Mouse (Mus musculus) heart, embryonic 12.5 days (tissue): ENCODE results near the gene Dtx2. TPM values are rescaled to one million over a fixed set of nuclear protein-coding genes. Genes with fewer than 3 reads are reported as not detected.

Experiments used
- ATAC-seq: fragments of 200-750 bp; cut with Nextera tagmentation; 2 replicates; pipeline ENCODE4 v1.8.0; 2017; ENCODE audit warnings: moderate TSS enrichment, moderate library complexity; ENCODE audit not compliant: insufficient number of reproducible peaks, low FRiP score
- H3K27ac ChIP-seq: fragments of 300-500 bp; sonication (generic); 2 replicates; pipeline ENCODE4 v1.5.1; 2016; ENCODE audit warnings: mild to moderate bottlenecking, moderate library complexity; ENCODE audit not compliant: poor library complexity, severe bottlenecking
- H3K27me3 ChIP-seq: fragments of 300-500 bp; sonication (generic); replicated peaks from 2 replicates; pipeline ENCODE4 v1.6.1; 2016; ENCODE audit warnings: mild to moderate bottlenecking, moderate library complexity
- H3K36me3 ChIP-seq: fragments of 300-500 bp; sonication (generic); 2 replicates; pipeline ENCODE4 v1.6.1; 2016; ENCODE audit warnings: mild to moderate bottlenecking, moderate library complexity
- H3K4me1 ChIP-seq: fragments of 300-500 bp; sonication (generic); replicated peaks from 2 replicates; pipeline ENCODE4 v1.6.1; 2016; ENCODE audit warnings: mild to moderate bottlenecking
- H3K4me2 ChIP-seq: fragments of 300-500 bp; sonication (generic); 2 replicates; pipeline ENCODE4 v1.6.1; 2016; ENCODE audit warnings: mild to moderate bottlenecking, moderate library complexity
- H3K4me3 ChIP-seq: fragments of 300-500 bp; sonication (generic); 2 replicates; pipeline ENCODE4 v1.5.1; 2016; ENCODE audit warnings: mild to moderate bottlenecking
- H3K9ac ChIP-seq: fragments of 300-500 bp; sonication (generic); 2 replicates; pipeline ENCODE4 v1.6.1; 2016; ENCODE audit warnings: mild to moderate bottlenecking, moderate library complexity
- H3K9me3 ChIP-seq: fragments of 300-500 bp; sonication (generic); replicated peaks from 2 replicates; pipeline ENCODE4 v1.6.1; 2016; ENCODE audit warnings: mild to moderate bottlenecking, moderate library complexity
- WGBS: fragments of 180-500 bp; shearing (Covaris S2); methylation state at CpG from one replicate; pipeline ENCODE4 v1.1.7; 2016; 5-methylcytosine and 5-hydroxymethylcytosine counted together
- polyA plus RNA-seq: library from polyadenylated mRNA; unstranded; fragments of >200 nt; fragmentation: Nextera tagmentation; extraction: Ambion mirVana; gene quantifications from 2 replicates; pipeline ENCODE4 v1.2.1, GENCODE M21; 2016

Gene Dtx2
- polyA plus RNA-seq, 1 experiment from 2014 or later: 28.7 TPM

DNA sequence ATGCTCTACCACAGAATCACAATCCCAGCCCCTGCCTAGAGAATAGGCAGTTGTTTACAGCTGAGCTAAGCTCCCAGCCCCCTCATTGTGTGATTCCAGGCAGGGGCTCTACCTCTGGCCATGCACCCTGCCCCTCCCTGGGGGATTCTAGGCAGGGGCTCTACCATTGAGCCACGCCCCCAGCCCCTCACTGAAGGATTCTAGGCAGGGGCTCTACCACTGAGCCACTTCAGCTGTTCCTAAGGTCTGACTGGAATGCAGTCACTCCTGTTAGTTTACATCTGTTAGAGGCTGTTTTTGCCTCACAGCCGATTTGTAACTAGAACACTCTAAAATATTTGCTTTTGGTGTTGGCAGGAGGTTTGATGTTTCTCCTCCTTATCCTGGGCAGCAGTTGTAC, 7.7 kb downstream of the Dtx2 start:
- peaks cover 31% of the 10 kb centered on the region for H3K4me1 ChIP-seq
- H3K4me2 ChIP-seq: peak overlapping the region; percentile 41
- no peak overlapping the region for H3K9ac ChIP-seq
- H3K27me3 ChIP-seq: no peaks in the 10 kb centered on the region
- ATAC-seq: no peak
- 57% methylated on average over 2 of the region's 2 CpGs for WGBS
- no peak overlapping the region for H3K4me3 ChIP-seq
- no peaks in the 10 kb centered on the region for H3K9me3 ChIP-seq
- peaks cover 39% of the 10 kb centered on the region for H3K36me3 ChIP-seq
- H3K27ac ChIP-seq: peak overlapping the region; percentile 92

DNA sequence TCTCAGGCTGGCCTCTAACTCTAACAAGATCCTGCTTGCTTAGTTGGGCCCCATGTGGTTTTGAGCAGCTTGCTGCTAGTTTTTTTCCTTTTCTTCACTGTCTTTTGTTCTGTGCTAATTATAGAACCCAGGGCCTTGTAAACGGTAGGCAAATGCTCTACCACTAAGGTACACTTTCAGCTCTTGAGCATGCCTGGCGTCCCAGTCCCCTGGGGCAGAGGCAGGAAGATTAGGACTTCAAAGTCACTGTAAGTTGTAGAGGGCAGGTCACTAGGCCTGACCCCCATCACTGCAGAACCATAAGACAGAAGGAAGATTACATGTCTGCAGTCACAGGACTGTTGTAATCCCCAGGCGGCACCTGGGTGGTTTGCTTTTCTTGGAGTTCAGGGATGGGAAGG, 8.2 kb downstream of the Dtx2 start:
- Histone ChIP-seq H3K9ac (0 out of 2 replicates have a peak overlapping the region, but pooled peaks have one; percentile 25), H3K4me1 (peaks cover 35% of the 10 kb centered on the region), H3K27me3 (no peaks in the 10 kb centered on the region), H3K4me2 (peak overlapping the region; percentile 41), H3K36me3 (peaks cover 35% of the 10 kb centered on the region), H3K9me3 (no peaks in the 10 kb centered on the region), H3K27ac (peak overlapping the region; percentile 92), H3K4me3 (no peak overlapping the region)
- WGBS: 16% methylated on average over 3 of the region's 3 CpGs
- ATAC-seq: no peak

DNA sequence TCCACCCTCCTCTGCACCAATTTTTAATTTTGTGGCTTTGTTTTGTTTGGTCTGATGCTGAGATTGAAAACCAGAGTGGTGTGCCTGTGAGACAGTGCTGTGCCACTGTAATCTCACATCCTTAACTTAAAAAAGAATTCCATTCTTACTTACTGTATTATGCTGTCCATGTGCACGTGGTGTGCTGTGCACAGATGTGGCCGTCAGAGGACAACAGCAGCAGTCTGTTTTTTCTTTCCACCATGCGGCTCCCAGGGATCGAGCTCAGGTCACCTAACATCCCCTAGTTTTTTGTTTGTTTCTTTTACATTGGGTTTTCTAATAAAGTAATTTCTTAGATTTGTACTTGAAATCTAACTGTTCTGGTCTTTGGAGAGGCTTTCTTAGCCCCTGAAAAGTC, 9.9 kb downstream of the Dtx2 start:
- Histone ChIP-seq H3K9ac (no peak overlapping the region), H3K4me1 (peaks cover 37% of the 10 kb centered on the region), H3K27me3 (no peaks in the 10 kb centered on the region), H3K27ac (no peak overlapping the region), H3K4me2 (no peak overlapping the region), H3K36me3 (peaks cover 21% of the 10 kb centered on the region), H3K9me3 (no peaks in the 10 kb centered on the region), H3K4me3 (no peak overlapping the region)
- ATAC-seq: no peak
- 74% methylated on average over 4 of the region's 4 CpGs for WGBS

DNA sequence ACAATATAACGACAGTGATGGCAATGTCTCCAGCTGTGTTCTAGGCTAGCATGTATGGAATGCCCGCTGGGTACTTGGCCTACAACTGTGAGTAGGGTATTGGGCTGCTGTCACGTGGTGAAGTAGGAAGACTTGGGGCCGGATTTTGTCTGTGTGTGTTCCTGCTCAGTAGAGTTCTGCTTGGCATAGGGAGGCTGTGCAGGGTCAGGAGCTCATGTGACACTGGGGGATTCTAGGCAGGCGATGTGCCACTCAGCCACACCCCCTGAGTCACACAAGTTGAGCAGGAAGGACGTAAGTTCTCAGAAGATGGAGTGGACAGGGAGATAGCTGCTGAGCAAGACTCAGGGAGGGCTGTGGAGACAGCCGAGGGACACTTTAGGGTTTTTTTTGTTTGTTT, 13.1 kb downstream of the Dtx2 start:
- Histone ChIP-seq H3K9me3 (no peaks in the 10 kb centered on the region), H3K4me2 (no peak overlapping the region), H3K9ac (no peak overlapping the region), H3K27ac (no peak overlapping the region), H3K4me1 (peaks cover 28% of the 10 kb centered on the region), H3K36me3 (peaks cover 33% of the 10 kb centered on the region), H3K27me3 (no peaks in the 10 kb centered on the region), H3K4me3 (no peak overlapping the region)
- ATAC-seq: no peak
- WGBS: 61% methylated on average over 7 of the region's 7 CpGs

DNA sequence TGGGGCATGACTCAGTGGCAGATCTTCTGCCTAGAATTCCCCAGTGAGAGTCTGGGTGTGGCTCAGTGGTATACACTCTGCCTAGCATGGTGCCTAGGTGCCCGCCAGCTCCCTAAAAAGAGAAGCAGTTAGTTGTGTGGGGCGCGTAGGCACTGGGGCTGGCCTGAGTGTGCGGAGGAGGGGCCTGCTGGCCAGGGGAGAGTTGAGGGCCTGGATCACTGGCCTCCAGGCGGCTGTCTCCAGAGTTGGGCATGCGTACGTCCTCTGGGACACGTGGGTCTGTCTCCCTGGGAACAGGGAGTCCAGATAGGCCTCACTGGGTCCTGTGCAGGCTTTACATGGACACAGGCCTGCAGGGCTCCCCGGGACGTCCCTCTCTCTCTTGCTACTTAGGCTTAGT, 20.3 kb downstream of the Dtx2 start:
- H3K27ac ChIP-seq: peak overlapping the region; percentile 72
- peak overlapping the region; percentile 36; the same call in 1 of the 2 replicates for H3K4me2 ChIP-seq
- no peak overlapping the region for H3K4me3 ChIP-seq
- WGBS: 52% methylated on average over 10 of the region's 10 CpGs
- H3K27me3 ChIP-seq: no peaks in the 10 kb centered on the region
- peaks cover 44% of the 10 kb centered on the region for H3K36me3 ChIP-seq
- H3K4me1 ChIP-seq: peaks cover 51% of the 10 kb centered on the region
- H3K9ac ChIP-seq: 0 out of 2 replicates have a peak overlapping the region, but pooled peaks have one; percentile 38
- ATAC-seq: peak; percentile 58
- H3K9me3 ChIP-seq: no peaks in the 10 kb centered on the region

DNA sequence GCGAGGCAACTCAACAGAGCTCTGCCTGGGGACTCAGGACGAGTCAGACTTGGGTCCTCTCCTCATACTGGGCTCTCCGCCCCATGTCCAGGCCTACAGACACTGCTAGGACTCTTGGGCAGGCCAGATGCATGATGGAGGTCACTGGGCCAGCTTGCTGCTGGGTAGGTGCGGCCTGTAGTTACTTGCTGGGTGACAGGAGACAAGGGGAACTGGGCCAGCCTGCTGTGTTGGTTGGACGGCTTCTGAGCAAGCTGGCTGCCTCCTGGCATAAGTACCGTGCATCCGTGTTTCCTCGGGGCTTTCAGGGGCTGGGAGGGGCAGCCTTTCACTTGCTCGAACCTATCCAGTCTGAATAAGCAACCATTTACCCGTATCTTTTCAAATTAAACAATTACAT, 21.0 kb downstream of the Dtx2 start:
- WGBS: 76% methylated on average over 10 of the region's 10 CpGs
- H3K4me3 ChIP-seq: no peak overlapping the region
- ATAC-seq: no peak
- H3K9me3 ChIP-seq: no peaks in the 10 kb centered on the region
- H3K27ac ChIP-seq: peak overlapping the region; percentile 72
- H3K27me3 ChIP-seq: no peaks in the 10 kb centered on the region
- peaks cover 38% of the 10 kb centered on the region for H3K36me3 ChIP-seq
- peaks cover 56% of the 10 kb centered on the region for H3K4me1 ChIP-seq
- H3K4me2 ChIP-seq: peak overlapping the region; percentile 36
- 0 out of 2 replicates have a peak overlapping the region, but pooled peaks have one; percentile 38 for H3K9ac ChIP-seq

DNA sequence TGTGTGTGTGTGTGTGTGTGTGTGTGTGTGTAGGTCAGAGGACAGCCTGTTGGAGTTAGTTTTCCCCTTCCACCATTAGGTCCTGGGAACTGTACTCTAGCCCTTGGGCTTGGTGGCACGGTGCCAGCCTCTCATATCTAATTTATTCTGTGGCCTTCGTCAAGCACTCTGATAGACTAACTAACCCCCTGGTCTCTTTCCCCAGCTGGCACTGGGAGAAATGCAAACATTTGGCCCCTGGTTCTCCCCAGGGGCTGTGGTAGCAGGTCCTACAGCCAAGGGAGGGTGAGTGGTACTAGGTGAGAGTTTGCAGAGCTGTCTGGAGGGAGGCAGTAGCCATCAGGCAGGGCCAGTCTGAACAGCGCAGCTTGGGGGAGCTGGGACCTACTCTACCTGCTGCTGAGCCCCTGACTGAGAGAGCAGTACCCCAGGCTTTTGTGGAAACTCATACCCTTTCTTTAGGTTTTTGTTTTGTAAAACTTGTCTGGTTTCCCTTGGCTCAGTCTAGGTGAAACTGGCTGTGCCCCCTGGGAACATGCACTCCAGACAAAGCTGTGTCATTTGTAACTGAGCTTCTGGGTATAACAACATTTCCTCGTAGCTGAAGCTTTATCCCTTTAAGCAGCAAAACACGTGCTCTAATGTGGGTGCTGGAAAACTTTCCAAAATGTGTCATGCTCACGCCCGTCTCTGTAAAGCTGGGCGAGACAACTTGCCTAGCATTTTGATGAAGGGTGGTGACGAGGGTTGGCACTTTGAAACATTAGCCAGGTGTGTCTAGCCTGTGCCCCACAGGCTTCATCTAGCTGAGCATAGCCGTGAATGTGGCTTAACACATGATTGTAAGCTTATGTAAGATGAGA, 21.6 kb downstream of the Dtx2 start:
- no peak overlapping the region for H3K4me3 ChIP-seq
- peaks cover 56% of the 10 kb centered on the region for H3K4me1 ChIP-seq
- H3K9me3 ChIP-seq: no peaks in the 10 kb centered on the region
- 0 out of 2 replicates have a peak overlapping the region, but pooled peaks have one; percentile 38 for H3K9ac ChIP-seq
- H3K27me3 ChIP-seq: no peaks in the 10 kb centered on the region
- H3K36me3 ChIP-seq: peaks cover 34% of the 10 kb centered on the region
- no peak for ATAC-seq
- no peak overlapping the region for H3K4me2 ChIP-seq
- peak overlapping the region; percentile 72; the same call in 1 of the 2 replicates for H3K27ac ChIP-seq
- WGBS: 60% methylated on average over 10 of the region's 10 CpGs

DNA sequence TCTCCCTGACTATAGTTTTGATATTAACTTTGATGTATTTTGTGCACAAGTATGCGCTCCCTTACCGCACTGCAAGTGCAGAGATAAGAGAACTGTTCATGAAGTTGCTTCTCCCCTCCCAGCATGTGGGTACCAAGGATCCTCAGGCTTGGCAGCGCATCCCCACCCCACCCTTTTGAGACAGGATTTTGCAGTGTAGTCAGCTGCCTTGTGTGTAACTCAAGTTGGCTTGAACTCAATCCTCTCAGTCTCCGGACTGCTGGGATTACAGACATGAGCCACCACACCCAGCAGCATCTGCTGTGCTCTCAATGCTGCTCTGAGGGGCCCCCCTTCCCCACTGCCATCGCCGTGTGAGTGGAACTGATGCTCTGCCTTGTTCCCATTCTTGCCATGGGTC, 22.7 kb downstream of the Dtx2 start:
- no peak overlapping the region for H3K27ac ChIP-seq
- H3K36me3 ChIP-seq: peaks cover 31% of the 10 kb centered on the region
- WGBS: 78% methylated on average over 6 of the region's 6 CpGs
- ATAC-seq: no peak
- H3K4me2 ChIP-seq: no peak overlapping the region
- no peak overlapping the region for H3K4me3 ChIP-seq
- H3K4me1 ChIP-seq: peaks cover 56% of the 10 kb centered on the region
- no peaks in the 10 kb centered on the region for H3K27me3 ChIP-seq
- H3K9ac ChIP-seq: no peak overlapping the region
- H3K9me3 ChIP-seq: no peaks in the 10 kb centered on the region

DNA sequence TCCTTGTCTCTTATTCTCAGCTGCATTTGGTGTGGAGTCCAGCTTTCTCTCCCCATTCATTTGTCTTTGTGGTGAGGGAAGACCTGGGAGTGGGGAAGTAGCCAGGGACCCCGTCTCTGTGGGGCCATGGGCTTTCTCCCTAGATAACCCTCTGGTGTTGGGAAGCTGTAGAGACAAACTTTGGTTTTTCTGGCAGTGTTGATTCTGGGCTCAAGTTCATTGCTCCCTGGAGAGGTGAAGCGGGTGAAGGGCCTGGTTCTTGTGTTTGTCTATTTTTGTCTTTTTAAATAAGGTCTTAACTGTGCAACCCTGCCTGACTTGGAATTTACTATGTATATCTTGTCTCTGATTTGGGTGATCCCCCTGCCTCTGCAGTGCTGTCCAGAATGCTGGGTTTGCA, 24.1 kb downstream of the Dtx2 start:
- Histone ChIP-seq H3K36me3 (peaks cover 25% of the 10 kb centered on the region), H3K9ac (no peak overlapping the region), H3K4me3 (no peak overlapping the region), H3K4me1 (peaks cover 56% of the 10 kb centered on the region), H3K27me3 (no peaks in the 10 kb centered on the region), H3K9me3 (no peaks in the 10 kb centered on the region), H3K27ac (no peak overlapping the region), H3K4me2 (no peak overlapping the region)
- ATAC-seq: no peak
- WGBS: 70% methylated on average over 2 of the region's 2 CpGs

DNA sequence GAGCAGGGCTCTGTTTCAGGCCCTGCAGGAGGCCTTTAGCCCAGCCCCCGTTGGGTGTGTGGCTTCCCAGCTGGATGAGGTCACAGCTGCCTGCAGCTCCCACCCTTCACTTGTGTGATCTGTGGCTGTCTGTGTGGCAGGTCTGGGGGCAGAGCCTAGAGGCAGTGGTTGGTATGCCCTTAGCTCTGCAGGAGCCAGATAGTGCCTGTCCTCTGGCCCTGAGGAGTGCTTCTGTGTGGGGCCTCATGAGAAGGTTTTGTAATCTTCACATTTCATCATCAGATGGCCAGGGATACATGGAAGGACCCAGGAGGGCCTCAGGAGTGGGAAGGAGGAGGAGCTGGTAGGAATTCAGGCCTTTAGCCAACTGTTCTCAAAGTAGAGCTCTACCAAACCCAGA, 25.3 kb downstream of the Dtx2 start:
- H3K4me2 ChIP-seq: no peak overlapping the region
- ATAC-seq: peak; percentile 46; the same call in 1 of the 2 replicates
- peak overlapping the region; percentile 48; the same call in 1 of the 2 replicates for H3K27ac ChIP-seq
- no peaks in the 10 kb centered on the region for H3K9me3 ChIP-seq
- no peak overlapping the region for H3K9ac ChIP-seq
- peaks cover 24% of the 10 kb centered on the region for H3K36me3 ChIP-seq
- H3K4me3 ChIP-seq: no peak overlapping the region
- WGBS: 5% methylated on average over 1 of the region's 1 CpGs
- peaks cover 51% of the 10 kb centered on the region for H3K4me1 ChIP-seq
- H3K27me3 ChIP-seq: no peaks in the 10 kb centered on the region

DNA sequence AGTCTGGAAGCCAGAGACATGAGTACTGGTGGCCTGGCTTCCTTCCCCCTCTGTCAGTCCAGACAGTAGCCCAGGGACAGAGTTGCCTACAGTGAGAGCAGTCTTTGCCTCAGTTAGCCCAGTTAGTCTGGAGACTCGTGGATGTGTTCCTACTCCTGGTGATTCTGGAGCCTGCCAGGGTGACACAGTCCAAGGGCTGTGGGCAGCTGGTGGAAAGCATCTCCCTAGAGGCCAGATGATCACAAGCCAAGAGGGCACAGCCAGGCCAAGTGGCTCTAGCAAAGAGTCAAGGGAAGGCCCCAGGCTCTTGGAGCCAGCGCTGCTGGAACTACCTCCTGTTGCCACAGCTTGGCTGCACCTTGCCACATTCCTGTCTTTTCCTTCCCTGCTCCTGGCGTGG, 31.1 kb downstream of the Dtx2 start:
- H3K9ac ChIP-seq: no peak overlapping the region
- no peak for ATAC-seq
- no peak overlapping the region for H3K27ac ChIP-seq
- no peak overlapping the region for H3K4me3 ChIP-seq
- H3K4me1 ChIP-seq: no peaks in the 10 kb centered on the region
- H3K36me3 ChIP-seq: peaks cover 63% of the 10 kb centered on the region
- H3K4me2 ChIP-seq: no peak overlapping the region
- 76% methylated on average over 3 of the region's 3 CpGs for WGBS
- H3K27me3 ChIP-seq: no peaks in the 10 kb centered on the region
- H3K9me3 ChIP-seq: no peaks in the 10 kb centered on the region
